Mouse (Mus musculus) hindbrain, embryonic 16.5 days (tissue): Measurements from ENCODE around the gene Ap1s3. TPM values are rescaled to one million over a fixed set of nuclear protein-coding genes. Genes with fewer than 3 reads are reported as not detected.

Experiments
- polyA plus RNA-seq: library from polyadenylated mRNA; unstranded; fragments of >200 nt; fragmentation: Nextera tagmentation; extraction: Ambion mirVana; gene quantifications from 2 replicates; pipeline ENCODE4 v1.2.1, GENCODE M21; 2015

Gene Ap1s3
- polyA plus RNA-seq, 1 experiment from 2014 or later = 0.16 TPM

Other genes with a start within 250 kb of the Ap1s3 start
- gene Scg2, start 231.9 kb downstream of the Ap1s3 start, polyA plus RNA-seq = 191 and 233 TPM in 2 replicates
- 40.2 and 41.2 TPM in 2 replicates for gene Mrpl44, start 104.0 kb upstream of the Ap1s3 start, polyA plus RNA-seq
- gene Wdfy1, start 104.2 kb upstream of the Ap1s3 start, polyA plus RNA-seq = 108 and 112 TPM in 2 replicates
- 378 and 403 TPM in 2 replicates for gene Serpine2, start 189.2 kb upstream of the Ap1s3 start, polyA plus RNA-seq